Mouse (Mus musculus) MEL (cell line): Measurements from ENCODE around the gene Ces1c. TPM values are rescaled to one million over a fixed set of nuclear protein-coding genes. Genes with fewer than 3 reads are reported as not detected.

Experiments
- DNase-seq: peaks from one replicate; pipeline ENCODE4 v3.0.0; 2011; ENCODE audit warnings: low read depth, low spot score
- H3K27ac ChIP-seq: 2 replicates; pipeline ENCODE4 v1.5.1; 2012; ENCODE audit warnings: low read depth, mild to moderate bottlenecking, control low read depth, low read length, moderate library complexity; ENCODE audit not compliant: control insufficient read depth
- H3K27me3 ChIP-seq, 2 experiments: fragments of 150-350 bp in 1 of 2; sonication (generic) in 1 of 2; 2 replicates each; pipeline ENCODE4 v1.6.1; 2012; ENCODE audit warnings: low read length in 2 of 2, mild to moderate bottlenecking in 2 of 2, improper control_type of control experiment in 1 of 2, moderate library complexity in 1 of 2; ENCODE audit not compliant: insufficient read depth in 2 of 2, control insufficient read depth in 1 of 2
- H3K36me3 ChIP-seq, 2 experiments: 2 replicates each; pipeline ENCODE4 v1.6.1; 2012 to 2014; ENCODE audit warnings: low read length in 2 of 2, improper control_type of control experiment in 1 of 2, inconsistent platforms in 1 of 2, mild to moderate bottlenecking in 1 of 2; ENCODE audit not compliant: insufficient read depth in 2 of 2, control insufficient read depth in 1 of 2
- H3K4me1 ChIP-seq, 2 experiments: fragments of 150-350 bp in 1 of 2; sonication (generic) in 1 of 2; 2 replicates each; pipeline ENCODE4 v1.6.1; 2012; ENCODE audit warnings: low read length in 2 of 2, improper control_type of control experiment in 1 of 2, mild to moderate bottlenecking in 1 of 2; ENCODE audit not compliant: insufficient read depth in 2 of 2, control insufficient read depth in 1 of 2
- H3K4me3 ChIP-seq, 2 experiments: fragments of 150-350 bp in 1 of 2; sonication (generic) in 1 of 2; 2 replicates each; pipeline ENCODE4 v1.5.1; 2012; ENCODE audit warnings: low read depth in 2 of 2, low read length in 2 of 2, mild to moderate bottlenecking in 2 of 2, moderate library complexity in 2 of 2, control low read depth in 1 of 2, improper control_type of control experiment in 1 of 2; ENCODE audit not compliant: control insufficient read depth in 1 of 2, insufficient read depth in 1 of 2
- H3K79me2 ChIP-seq: 2 replicates; pipeline ENCODE4 v1.6.1; 2012; ENCODE audit warnings: mild to moderate bottlenecking, low read length, moderate library complexity; ENCODE audit not compliant: control insufficient read depth, poor library complexity, insufficient read depth
- H3K9ac ChIP-seq: 2 replicates; pipeline ENCODE4 v1.6.1; 2012; ENCODE audit warnings: low read depth, mild to moderate bottlenecking, control low read depth, low read length, moderate library complexity; ENCODE audit not compliant: control insufficient read depth, poor library complexity, severe bottlenecking
- H3K9me3 ChIP-seq: fragments of 150-350 bp; sonication (generic); replicated peaks from 2 replicates; pipeline ENCODE4 v1.6.1; 2012; ENCODE audit warnings: mild to moderate bottlenecking, low read length, improper control_type of control experiment, moderate library complexity; ENCODE audit not compliant: insufficient read depth
- BHLHE40 ChIP-seq: IDR thresholded peaks from 2 replicates; pipeline ENCODE4 v1.6.1; 2012; ENCODE audit warnings: low read depth, mild to moderate bottlenecking, inconsistent platforms, low read length, improper control_type of control experiment, borderline replicate concordance
- CHD1 ChIP-seq: IDR thresholded peaks from 2 replicates; pipeline ENCODE4 v1.6.1; 2012; ENCODE audit warnings: low read depth, mild to moderate bottlenecking, inconsistent platforms, low read length, improper control_type of control experiment
- E2F4 ChIP-seq: IDR thresholded peaks from 2 replicates; pipeline ENCODE4 v1.6.1; 2011; ENCODE audit warnings: low read depth, low read length, improper control_type of control experiment, borderline replicate concordance
- ELF1 ChIP-seq: IDR thresholded peaks from 2 replicates; pipeline ENCODE4 v1.6.1; 2014; ENCODE audit warnings: low read depth, mild to moderate bottlenecking, inconsistent platforms, low read length, improper control_type of control experiment, moderate library complexity
- ETS1 ChIP-seq: IDR thresholded peaks from 2 replicates; pipeline ENCODE4 v1.6.1; 2012; ENCODE audit warnings: low read depth, mild to moderate bottlenecking, inconsistent platforms, low read length, improper control_type of control experiment, moderate library complexity
- GATA1 ChIP-seq: IDR thresholded peaks from 2 replicates; pipeline ENCODE4 v1.6.1; 2011; ENCODE audit warnings: low read depth, low read length, improper control_type of control experiment
- HCFC1 ChIP-seq: IDR thresholded peaks from 2 replicates; pipeline ENCODE4 v1.6.1; 2012; ENCODE audit warnings: low read depth, mild to moderate bottlenecking, inconsistent platforms, low read length, improper control_type of control experiment, moderate library complexity
- JUND ChIP-seq: IDR thresholded peaks from 2 replicates; pipeline ENCODE4 v1.6.1; 2011; ENCODE audit warnings: low read depth, mild to moderate bottlenecking, improper control_type of control experiment, low read length
- MAFK ChIP-seq: IDR thresholded peaks from 2 replicates; pipeline ENCODE4 v1.6.1; 2011; ENCODE audit warnings: low read depth, mild to moderate bottlenecking, low read length, improper control_type of control experiment, borderline replicate concordance
- MAZ ChIP-seq: IDR thresholded peaks from 2 replicates; pipeline ENCODE4 v1.6.1; 2012; ENCODE audit warnings: low read depth, mild to moderate bottlenecking, inconsistent platforms, low read length, improper control_type of control experiment
- NELFE ChIP-seq: IDR thresholded peaks from 2 replicates; pipeline ENCODE4 v1.6.1; 2011; ENCODE audit warnings: low read depth, low read length, improper control_type of control experiment
- NRF1 ChIP-seq: IDR thresholded peaks from 2 replicates; pipeline ENCODE4 v1.6.1; 2014; ENCODE audit warnings: low read depth, mild to moderate bottlenecking, inconsistent platforms, low read length, improper control_type of control experiment, moderate library complexity; ENCODE audit not compliant: poor library complexity, insufficient read depth, severe bottlenecking
- POLR2A ChIP-seq, 2 experiments: IDR thresholded peaks; 2 replicates each; pipeline ENCODE4 v1.6.1; 2011 to 2012; ENCODE audit warnings: low read length in 2 of 2, mild to moderate bottlenecking in 2 of 2, control low read depth in 1 of 2, improper control_type of control experiment in 1 of 2, low read depth in 1 of 2, moderate library complexity in 1 of 2; ENCODE audit not compliant: control insufficient read depth in 1 of 2, insufficient read depth in 1 of 2, poor library complexity in 1 of 2
- RCOR1 ChIP-seq: IDR thresholded peaks from 2 replicates; pipeline ENCODE4 v1.6.1; 2012; ENCODE audit warnings: low read depth, mild to moderate bottlenecking, inconsistent platforms, low read length, improper control_type of control experiment
- SIN3A ChIP-seq: IDR thresholded peaks from 2 replicates; pipeline ENCODE4 v1.6.1; 2012; ENCODE audit warnings: low read length, improper control_type of control experiment, inconsistent platforms
- SMC3 ChIP-seq: IDR thresholded peaks from 2 replicates; pipeline ENCODE4 v1.6.1; 2011; ENCODE audit warnings: low read depth, low read length, improper control_type of control experiment
- TBP ChIP-seq: IDR thresholded peaks from 2 replicates; pipeline ENCODE4 v1.8.0; 2011; ENCODE audit warnings: low read depth, low read length, improper control_type of control experiment
- TCF12 ChIP-seq: IDR thresholded peaks from 2 replicates; pipeline ENCODE4 v1.6.1; 2014; ENCODE audit warnings: low read depth, mild to moderate bottlenecking, inconsistent platforms, low read length, improper control_type of control experiment, moderate library complexity
- USF1 ChIP-seq: IDR thresholded peaks from 2 replicates; pipeline ENCODE4 v1.6.1; 2014; ENCODE audit warnings: low read depth, mild to moderate bottlenecking, inconsistent platforms, low read length, improper control_type of control experiment, moderate library complexity
- USF2 ChIP-seq, 2 experiments: IDR thresholded peaks; 2 replicates each; pipeline ENCODE4 v1.6.1; 2011 to 2012; ENCODE audit warnings: improper control_type of control experiment in 2 of 2, low read length in 2 of 2, borderline replicate concordance in 1 of 2, inconsistent platforms in 1 of 2, low read depth in 1 of 2, mild to moderate bottlenecking in 1 of 2; ENCODE audit not compliant: insufficient read depth in 1 of 2
- ZC3H11A ChIP-seq: IDR thresholded peaks from 2 replicates; pipeline ENCODE4 v1.6.1; 2012; ENCODE audit warnings: low read depth, mild to moderate bottlenecking, inconsistent platforms, low read length, improper control_type of control experiment
- ZKSCAN1 ChIP-seq: IDR thresholded peaks from 2 replicates; pipeline ENCODE4 v1.6.1; 2012; ENCODE audit warnings: low read depth, mild to moderate bottlenecking, inconsistent platforms, low read length, improper control_type of control experiment, moderate library complexity
- ZMIZ1 ChIP-seq: IDR thresholded peaks from 2 replicates; pipeline ENCODE4 v1.6.1; 2012; ENCODE audit warnings: low read depth, mild to moderate bottlenecking, inconsistent platforms, low read length, improper control_type of control experiment, moderate library complexity
- ZNF384 ChIP-seq: IDR thresholded peaks from 2 replicates; pipeline ENCODE4 v1.6.1; 2012; ENCODE audit warnings: low read depth, mild to moderate bottlenecking, inconsistent platforms, low read length, improper control_type of control experiment
- polyA plus RNA-seq, 2 experiments: library from polyadenylated mRNA; stranded (reverse) in 1 of 2; unstranded in 1 of 2; fragments of >175 nt in 1 of 2; fragments of >200 nt in 1 of 2; gene quantifications; 2 replicates each; pipeline versions ENCODE4 v1.2.1 to v1.2.4; 2012; ENCODE audit warnings: low replicate concordance in 2 of 2, low read depth in 1 of 2; ENCODE audit not compliant: insufficient read length in 2 of 2, insufficient read depth in 1 of 2, missing spikeins in 1 of 2
- total RNA-seq: library from RNA; depleted of rRNA; stranded (reverse); fragments of 300-350 nt; gene quantifications from 2 replicates; pipeline ENCODE4 v1.2.3, GENCODE M21; 2012

Ces1c gene
- total and polyA plus RNA-seq, 3 experiments = not detected

GRCm38 (mm10) chr8:93171846-93172590 lies 40.9 kb upstream of the Ces1c start:
- no peak for DNase-seq
- no peak overlapping the region for H3K4me3 ChIP-seq
- H3K4me1 ChIP-seq = no peaks in the 10 kb centered on the region
- H3K79me2 ChIP-seq = no peaks in the 10 kb centered on the region
- no peak overlapping the region for H3K27ac ChIP-seq
- H3K27me3 ChIP-seq = no peaks in the 10 kb centered on the region
- no peaks in the 10 kb centered on the region for H3K36me3 ChIP-seq
- no peak for TF ChIP-seq CHD1
- TF ChIP-seq ZC3H11A = no peak
- TF ChIP-seq ZMIZ1 = no peak
- TF ChIP-seq ZNF384 = no peak
- no peak for TF ChIP-seq TCF12
- no peak for TF ChIP-seq ZKSCAN1
- no peak for TF ChIP-seq SMC3
- TF ChIP-seq SIN3A = no peak
- TF ChIP-seq NELFE = no peak
- TF ChIP-seq E2F4 = no peak
- TF ChIP-seq BHLHE40 = no peak
- TF ChIP-seq POLR2A (IDR thresholded peaks at IDR 0.05; ENCODE audit: control insufficient read depth in 1 of 2, insufficient read depth in 1 of 2, low read depth in 1 of 2, low read length in 2 of 2, poor library complexity in 1 of 2) = no peak
- no peak for TF ChIP-seq GATA1
- no peak overlapping the region for H3K9ac ChIP-seq
- no peaks in the 10 kb centered on the region for H3K9me3 ChIP-seq

- Histone ChIP-seq H3K4me3 (no peak overlapping the region), H3K4me1 (no peaks in the 10 kb centered on the region), H3K79me2 (no peaks in the 10 kb centered on the region)
- TF ChIP-seq JUND = no peak
- TF ChIP-seq TCF12 = no peak
- no peak for TF ChIP-seq USF2 (IDR thresholded peaks at IDR 0.05; ENCODE audit: borderline replicate concordance in 1 of 2, insufficient read depth in 1 of 2, low read depth in 1 of 2, low read length in 2 of 2)
- TF ChIP-seq, all 39 proteins: peak for 0
- Histone ChIP-seq H3K9me3 (no peaks in the 10 kb centered on the region), H3K27ac (no peak overlapping the region), H3K9ac (no peak overlapping the region), H3K36me3 (no peaks in the 10 kb centered on the region), H3K27me3 (no peaks in the 10 kb centered on the region)
- DNase-seq = no peak
Observed at GRCm38 (mm10) chr8:93163363-93163762, 32.3 kb upstream of the Ces1c start.

GRCm38 (mm10) chr8:93151401-93151800 lies 20.3 kb upstream of the Ces1c start:
- Histone ChIP-seq H3K27ac (no peak overlapping the region), H3K4me3 (no peak overlapping the region), H3K79me2 (no peaks in the 10 kb centered on the region), H3K36me3 (no peaks in the 10 kb centered on the region), H3K9ac (no peak overlapping the region), H3K27me3 (no peaks in the 10 kb centered on the region), H3K9me3 (no peaks in the 10 kb centered on the region), H3K4me1 (no peaks in the 10 kb centered on the region)
- no peak for DNase-seq
- TF ChIP-seq CHD1 (no peak), ELF1 (no peak), RCOR1 (no peak), ETS1 (no peak), ZKSCAN1 (no peak), NRF1 (no peak), MAZ (no peak), USF1 (no peak), NELFE (no peak), USF2 (IDR thresholded peaks at IDR 0.05; ENCODE audit: borderline replicate concordance in 1 of 2, insufficient read depth in 1 of 2, low read depth in 1 of 2, low read length in 2 of 2) (no peak), HCFC1 (no peak), POLR2A (IDR thresholded peaks at IDR 0.05; ENCODE audit: control insufficient read depth in 1 of 2, insufficient read depth in 1 of 2, low read depth in 1 of 2, low read length in 2 of 2, poor library complexity in 1 of 2) (no peak), BHLHE40 (no peak), MAFK (no peak), TBP (no peak)
